Mouse (Mus musculus): ENCODE results near the gene AW209491. TPM values are rescaled to one million over a fixed set of nuclear protein-coding genes. Genes with fewer than 3 reads are reported as not detected.

The AW209491 gene
- 10 to 100 TPM; 19.2 to 19.5 TPM for total RNA-seq (2021)
- long read RNA-seq, experiment 1, transcript AW209491-201 (2 exons, 2,914 nt): major isoform, 20 of 34 reads
- long read RNA-seq, experiment 1, transcript AW209491-202 (2 exons, 2,035 nt): minor isoform, 9 of 34 reads
- long read RNA-seq, experiment 1, partial matches to known transcripts: 3 of 34 reads
- long read RNA-seq, experiment 1, other reads (novel, unspliced or antisense): 2 of 34 reads
- long read RNA-seq, experiment 2, transcript AW209491-201 (2 exons, 2,914 nt): major isoform, 6 of 9 reads
- long read RNA-seq, experiment 2, partial matches to known transcripts: 0 of 9 reads
- long read RNA-seq, experiment 2, other reads (novel, unspliced or antisense): 2 of 9 reads

DNA sequence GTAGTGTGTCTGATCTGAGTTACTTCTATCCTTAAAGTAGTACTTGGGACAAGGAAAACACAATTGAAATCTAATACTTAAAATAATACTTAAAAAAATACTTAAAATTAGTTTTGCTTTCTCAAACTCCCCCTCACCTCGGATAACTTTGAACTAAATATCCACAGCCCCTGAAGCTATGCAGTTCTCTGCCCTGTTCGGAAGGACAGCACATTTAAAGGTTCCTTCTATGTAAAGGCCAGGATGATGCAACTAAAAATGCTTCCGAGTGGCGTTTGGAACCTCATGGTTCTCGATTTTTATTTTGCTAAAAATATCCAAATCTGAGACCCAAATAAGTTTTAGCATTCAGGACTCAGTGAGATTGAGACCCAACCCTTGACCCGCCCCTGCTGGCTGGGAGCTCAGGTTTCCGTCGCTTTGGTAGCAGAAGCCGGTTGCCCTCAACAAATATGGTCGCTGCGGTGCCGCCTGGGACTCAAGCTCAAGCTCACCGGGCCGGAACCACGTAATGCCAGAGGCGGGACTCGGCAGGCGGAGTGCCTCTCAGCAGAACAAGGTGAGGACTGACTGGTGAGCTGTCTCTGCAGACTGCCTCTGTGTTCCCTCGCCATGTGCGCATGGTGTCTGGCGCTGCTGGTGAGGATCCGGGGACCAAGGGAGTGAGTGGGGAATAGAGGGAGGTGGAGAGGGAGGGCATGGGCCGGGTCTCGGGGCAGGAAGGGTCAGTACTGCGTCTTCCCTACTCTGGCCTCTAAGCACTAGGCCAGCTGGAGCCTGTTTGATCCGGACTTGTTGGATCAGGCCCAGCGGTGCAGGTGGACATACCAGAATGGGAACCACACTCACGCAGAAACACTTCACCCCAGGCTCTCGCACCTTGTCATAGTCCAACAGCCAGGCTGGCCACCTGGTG lies at the start of gene AW209491:
AW209491 (plus strand) TSS at position 429 of the 916 bp plus-strand sequence.
- peak; percentile 99 for DNase-seq

DNA sequence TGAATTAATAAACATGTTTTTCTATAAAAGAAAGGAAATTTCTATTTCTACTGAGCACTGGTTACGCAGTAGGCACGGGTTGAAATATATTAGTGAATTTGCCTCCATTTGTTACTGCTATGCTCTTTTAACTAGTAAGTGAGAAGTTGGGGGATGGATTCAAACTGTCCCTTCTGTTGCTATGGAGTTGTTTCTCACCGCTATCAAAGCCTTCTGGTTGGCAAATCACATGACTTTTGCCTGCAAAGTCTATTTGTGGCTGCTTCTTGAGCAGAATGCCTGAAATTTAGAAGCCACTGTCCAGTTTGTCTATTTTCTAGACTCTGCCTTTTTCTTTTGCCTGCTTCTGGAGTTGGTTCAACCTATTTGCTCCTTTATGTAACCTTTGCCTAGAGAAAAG lies 49.6 kb upstream of the AW209491 start:
- DNase-seq: no peak

DNA sequence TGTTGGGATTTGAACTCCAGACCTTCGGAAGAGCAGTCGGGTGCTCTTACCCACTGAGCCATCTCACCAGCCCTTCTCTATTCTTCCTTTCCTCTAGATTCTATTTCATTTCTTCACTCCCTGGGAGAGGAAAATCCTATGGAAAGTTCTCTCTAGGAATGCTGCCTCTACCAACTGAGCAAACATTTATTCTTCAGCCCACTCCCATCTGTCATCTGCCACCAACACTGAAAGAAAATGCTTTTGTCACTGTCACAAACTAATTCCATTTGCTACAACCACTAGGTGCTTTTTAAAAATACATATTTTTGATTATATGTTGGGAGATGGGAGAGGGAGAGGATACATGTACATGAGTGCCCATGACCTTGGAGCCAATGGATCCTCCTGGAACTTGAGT lies 27.2 kb upstream of the AW209491 start:
- no peak for DNase-seq

DNA sequence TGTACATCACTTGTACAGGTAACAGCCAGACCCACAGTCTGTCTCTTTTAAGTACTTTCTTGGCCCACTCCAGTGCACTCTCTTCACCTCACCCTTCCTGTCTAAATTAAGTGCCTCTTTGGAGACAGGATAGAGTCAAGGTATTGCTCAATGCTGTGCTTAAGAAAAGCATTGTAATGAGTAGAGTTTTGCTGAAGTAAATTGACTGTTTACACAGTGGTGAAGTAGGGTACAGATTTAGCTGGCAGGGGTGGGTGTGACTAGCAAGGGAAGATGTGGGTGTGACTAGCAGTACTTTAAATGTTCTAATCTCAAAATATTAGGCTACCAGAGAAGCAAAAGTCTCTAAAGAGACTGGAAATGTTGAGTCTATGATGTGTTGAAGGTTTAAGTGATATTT lies 22.3 kb upstream of the AW209491 start:
- no peak for DNase-seq

DNA sequence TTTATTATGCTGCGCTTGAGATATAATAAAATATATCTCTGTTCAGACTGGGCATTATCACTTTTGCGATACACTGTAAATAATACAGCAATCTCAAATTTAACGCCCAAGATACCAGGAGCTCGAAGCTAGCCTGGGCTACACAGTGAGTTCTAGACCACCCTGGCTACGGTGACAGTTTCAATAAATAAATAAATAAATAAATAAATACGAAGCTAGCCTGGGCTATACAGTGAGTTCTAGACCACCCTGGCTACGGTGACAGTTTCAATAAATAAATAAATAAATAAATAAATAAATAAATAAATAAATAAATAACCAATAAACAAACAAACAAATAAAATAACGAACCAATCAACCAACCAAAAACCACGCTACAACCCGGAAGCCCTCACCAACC lies 17.5 kb upstream of the AW209491 start:
- DNase-seq: no peak

DNA sequence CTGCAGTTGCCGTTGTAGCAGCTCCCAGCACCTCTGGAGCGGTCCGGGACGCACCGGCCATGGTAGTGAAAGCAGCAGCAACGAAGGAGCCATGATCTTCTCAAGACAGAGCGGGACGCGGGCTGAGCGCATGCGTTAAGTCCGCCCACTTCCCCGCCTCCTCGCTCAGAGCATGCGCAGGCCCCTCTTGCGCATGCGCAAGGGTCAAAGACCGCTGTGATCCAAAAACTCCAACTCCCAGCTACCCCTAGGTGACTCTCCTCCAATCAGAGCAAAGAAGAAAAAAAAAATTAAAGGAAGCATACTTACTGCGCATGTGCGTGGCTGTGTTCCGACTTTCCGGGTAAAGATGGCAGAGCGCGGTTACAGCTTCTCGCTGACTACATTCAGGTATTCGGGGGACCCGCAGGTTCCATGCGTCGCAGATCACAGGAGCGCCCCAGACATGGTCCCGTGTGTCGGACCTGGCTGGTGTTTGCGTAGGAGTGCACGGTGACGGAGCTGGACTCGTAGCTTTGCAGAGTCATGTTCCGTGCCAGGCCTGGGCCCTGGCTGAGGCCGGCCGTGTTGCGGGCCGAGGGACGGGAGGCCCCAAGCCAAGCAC lies 16.9 kb upstream of the AW209491 start, which contains the start of the genes Mrpl32 and Psma2:
Mrpl32 (minus strand) TSS at position 240 of the 604 bp plus-strand sequence.
Psma2 (plus strand) TSS at position 315 of the 604 bp plus-strand sequence.
- DNase-seq: peak; percentile 95 to 97

DNA sequence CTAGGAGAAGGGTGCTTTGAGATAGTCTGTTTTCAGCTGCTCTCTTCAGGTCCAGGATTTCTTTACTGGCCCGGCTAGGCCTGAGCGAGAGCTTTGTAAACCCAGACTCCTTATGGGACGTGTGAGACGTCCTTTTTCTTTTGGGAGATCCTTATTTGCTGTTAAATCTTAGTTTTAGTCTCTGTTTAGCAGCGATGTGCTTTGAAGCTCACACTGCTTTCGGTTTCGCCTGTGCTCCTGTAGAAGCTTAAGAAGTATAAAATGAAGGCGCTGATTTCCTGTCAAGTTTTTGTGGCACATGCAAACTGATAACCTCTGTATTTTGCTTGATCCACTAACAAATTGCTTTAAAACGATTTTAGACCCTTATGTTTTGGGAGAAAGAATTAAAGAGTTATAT lies 16.4 kb upstream of the AW209491 start:
- DNase-seq: no peak

DNA sequence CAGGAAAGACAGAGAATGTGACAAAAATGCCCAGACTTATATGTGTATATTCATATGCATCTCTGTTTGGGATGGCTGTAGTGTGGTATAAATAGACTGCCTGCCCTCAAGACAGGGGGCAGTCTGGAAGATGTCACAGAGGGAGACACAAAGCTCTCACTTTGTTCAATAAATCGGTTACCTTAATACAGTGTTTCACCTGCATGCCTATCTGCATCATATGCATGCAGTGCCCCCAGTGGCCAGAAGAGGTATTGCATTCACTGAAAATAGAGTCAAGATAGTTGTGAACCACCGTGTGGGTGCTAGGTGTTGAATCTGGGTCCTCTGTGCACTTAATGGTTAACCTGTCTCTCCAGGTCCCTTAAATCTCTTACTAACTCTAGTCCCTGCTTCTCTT lies 11.2 kb upstream of the AW209491 start:
- peak; percentile 38 to 73 for DNase-seq

DNA sequence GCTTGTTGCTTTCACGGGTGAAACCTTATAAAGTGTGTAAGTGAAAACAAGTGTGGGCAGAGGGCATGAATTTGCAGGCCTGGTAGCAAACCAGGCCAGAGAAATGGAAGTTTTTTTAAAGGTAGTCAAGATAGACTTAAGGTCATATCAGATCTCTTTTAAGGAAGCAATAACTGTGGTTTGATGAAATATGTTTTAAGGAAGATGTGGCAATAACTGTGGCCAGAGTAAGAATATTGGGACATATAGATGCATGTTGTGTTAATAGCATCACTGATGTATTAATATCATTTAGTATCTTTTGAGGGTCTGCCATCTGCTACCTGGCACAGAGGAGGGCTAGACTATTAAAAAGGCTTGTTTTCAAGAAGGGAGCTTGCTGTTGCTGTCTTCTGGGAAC lies 10.0 kb downstream of the AW209491 start:
- DNase-seq: no peak

DNA sequence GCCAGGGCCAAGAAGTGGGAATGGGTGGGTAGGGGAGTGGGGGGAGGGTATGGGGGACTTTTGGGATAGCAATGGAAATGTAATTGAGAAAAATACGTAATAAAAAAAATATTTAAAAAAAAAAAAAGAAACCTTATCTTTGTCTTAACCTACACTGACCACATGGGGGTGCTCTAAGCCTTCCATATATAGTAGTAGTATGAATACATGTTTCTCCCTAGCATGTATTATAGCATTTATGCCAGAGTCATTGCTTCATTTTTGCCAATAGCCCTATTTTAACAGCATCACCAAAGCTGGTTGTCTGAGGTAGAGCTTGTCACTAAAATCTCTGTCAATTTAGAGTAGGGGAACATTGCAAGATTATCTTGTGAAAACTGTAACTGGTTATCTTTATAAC lies 19.3 kb downstream of the AW209491 start:
- DNase-seq: peak in 1 of 2 experiments; percentile 25

DNA sequence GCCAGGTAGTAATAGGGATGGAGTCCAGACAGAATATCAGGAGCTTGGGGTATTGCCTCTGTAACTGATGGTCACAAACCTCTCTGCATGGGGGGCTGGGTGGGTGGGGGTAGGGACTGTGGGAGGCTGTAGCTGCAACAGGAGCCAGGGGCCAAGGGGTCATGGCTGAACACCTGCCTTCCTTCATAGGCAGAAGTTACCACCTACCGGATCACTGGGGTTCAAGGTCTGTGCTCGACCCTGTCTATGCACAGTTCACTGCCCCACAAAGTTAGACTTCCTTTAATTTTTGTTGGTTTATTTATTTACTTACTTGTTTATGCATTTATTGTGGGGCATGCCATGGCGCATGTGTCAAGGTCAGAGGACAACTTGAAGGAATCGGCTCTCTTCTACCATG lies 37.2 kb downstream of the AW209491 start:
- DNase-seq: no peak

DNA sequence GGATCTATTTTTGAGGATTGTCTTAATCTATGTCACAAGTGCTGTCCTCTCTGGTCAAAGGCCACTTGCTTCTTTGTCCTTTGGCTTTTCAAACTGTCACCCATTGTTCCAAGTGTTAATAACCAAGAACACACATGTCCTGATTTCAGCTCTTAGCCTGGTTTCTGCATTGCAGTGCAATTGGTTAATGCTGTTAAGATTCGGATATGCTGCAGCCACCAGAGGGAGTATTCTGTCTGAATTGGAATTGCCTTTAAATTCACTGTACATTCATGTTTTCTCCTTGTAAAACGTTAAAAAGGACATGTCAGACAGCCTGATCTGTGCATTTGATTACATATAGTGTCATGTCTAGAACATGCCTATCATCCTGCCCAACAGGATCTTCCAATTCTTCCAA lies 40.4 kb downstream of the AW209491 start:
- no peak for DNase-seq

Other genes with a start within 250 kb of the AW209491 start
- under 1 TPM in 1 of 2 experiments, not detected in 1; 0.03 TPM for gene Hecw1, start 106.9 kb upstream of the AW209491 start, total RNA-seq (2021)
- 10 to 100 TPM; 60.2 to 66.1 TPM for gene Mrpl32, start 17.0 kb upstream of the AW209491 start, total RNA-seq (2021)
- 100 to 1,000 TPM; 104 to 113 TPM for gene Psma2, start 16.9 kb upstream of the AW209491 start, total RNA-seq (2021)